Mouse (Mus musculus): ENCODE measurements around the gene Gas8. TPM values are rescaled to one million over a fixed set of nuclear protein-coding genes. Genes with fewer than 3 reads are reported as not detected.

Gas8 gene
- polyA plus RNA-seq (2014; fragmentation: Illumina TruSeq; extraction: RNeasy Lipid Tissue Mini Kit (QIAGEN cat#74804); ENCODE audit: low read depth, low replicate concordance): 0.91 TPM

GRCm38 (mm10) chr8:123518667-123519066 is at the start of gene Gas8:
TSS of gene Gas8 (plus strand) at chr8:123518834.

GRCm38 (mm10) chr8:123477737-123478258 is 40.8 kb upstream of the Gas8 start, which contains the start of gene Afg3l1:
TSS of gene Afg3l1 (plus strand) at chr8:123477903.

GRCm38 (mm10) chr8:123514781-123515539 is 3.7 kb upstream of the Gas8 start, which contains the start of gene Dbndd1:
TSS of gene Dbndd1 (minus strand) at chr8:123515463.

Other genes with a start within 250 kb of the Gas8 start
- 0.35 TPM for gene Fanca, start 200.3 kb upstream of the Gas8 start, polyA plus RNA-seq (2014; fragmentation: Illumina TruSeq; extraction: RNeasy Lipid Tissue Mini Kit (QIAGEN cat#74804); ENCODE audit: low read depth, low replicate concordance)
- 1.7 TPM for gene Spire2, start 186.1 kb upstream of the Gas8 start, polyA plus RNA-seq (2014; fragmentation: Illumina TruSeq; extraction: RNeasy Lipid Tissue Mini Kit (QIAGEN cat#74804); ENCODE audit: low read depth, low replicate concordance)
- 295 TPM for gene Tcf25, start 145.1 kb upstream of the Gas8 start, polyA plus RNA-seq (2014; fragmentation: Illumina TruSeq; extraction: RNeasy Lipid Tissue Mini Kit (QIAGEN cat#74804); ENCODE audit: low read depth, low replicate concordance)
- gene Mc1r, start 111.7 kb upstream of the Gas8 start, polyA plus RNA-seq (2014; fragmentation: Illumina TruSeq; extraction: RNeasy Lipid Tissue Mini Kit (QIAGEN cat#74804); ENCODE audit: low read depth, low replicate concordance): not detected
- gene Tubb3, start 107.4 kb upstream of the Gas8 start, polyA plus RNA-seq (2014; fragmentation: Illumina TruSeq; extraction: RNeasy Lipid Tissue Mini Kit (QIAGEN cat#74804); ENCODE audit: low read depth, low replicate concordance): 0.85 TPM
- gene Def8, start 95.3 kb upstream of the Gas8 start, polyA plus RNA-seq (2014; fragmentation: Illumina TruSeq; extraction: RNeasy Lipid Tissue Mini Kit (QIAGEN cat#74804); ENCODE audit: low read depth, low replicate concordance): 1.9 TPM
- gene Afg3l1, start 40.9 kb upstream of the Gas8 start, polyA plus RNA-seq (2014; fragmentation: Illumina TruSeq; extraction: RNeasy Lipid Tissue Mini Kit (QIAGEN cat#74804); ENCODE audit: low read depth, low replicate concordance): 8.0 TPM
- not detected for gene Dbndd1, start 3.4 kb upstream of the Gas8 start, polyA plus RNA-seq (2014; fragmentation: Illumina TruSeq; extraction: RNeasy Lipid Tissue Mini Kit (QIAGEN cat#74804); ENCODE audit: low read depth, low replicate concordance)
- gene Rhou, start 135.1 kb downstream of the Gas8 start, polyA plus RNA-seq (2014; fragmentation: Illumina TruSeq; extraction: RNeasy Lipid Tissue Mini Kit (QIAGEN cat#74804); ENCODE audit: low read depth, low replicate concordance): 18.6 TPM